Mouse (Mus musculus) small intestine, adult 2 months (tissue): ENCODE data around the gene Ano1. TPM values are rescaled to one million over a fixed set of nuclear protein-coding genes. Genes with fewer than 3 reads are reported as not detected.

Experiments used
- H3K27ac ChIP-seq: fragments of 200-500 bp; 2 replicates; pipeline ENCODE4 v1.5.1; 2012; ENCODE audit warnings: low read depth, low read length, control low read depth, inconsistent platforms; ENCODE audit not compliant: insufficient read depth
- H3K27me3 ChIP-seq: fragments of 200-500 bp; 2 replicates; pipeline ENCODE4 v1.6.1; 2012; ENCODE audit warnings: mild to moderate bottlenecking, moderate library complexity, low read length, inconsistent platforms; ENCODE audit not compliant: control insufficient read depth, insufficient read depth
- H3K36me3 ChIP-seq: fragments of 200-500 bp; 2 replicates; pipeline ENCODE4 v1.6.1; 2012; ENCODE audit warnings: mild to moderate bottlenecking, low read length, control low read depth, inconsistent platforms; ENCODE audit not compliant: control insufficient read depth, insufficient read depth
- H3K4me1 ChIP-seq: fragments of 200-500 bp; 2 replicates; pipeline ENCODE4 v1.6.1; 2012; ENCODE audit warnings: low read length, inconsistent platforms, mixed read lengths; ENCODE audit not compliant: control insufficient read depth, insufficient read depth, insufficient read length
- H3K4me3 ChIP-seq: fragments of 200-500 bp; 2 replicates; pipeline ENCODE4 v1.5.1; 2012; ENCODE audit warnings: low read depth, mild to moderate bottlenecking, control low read depth, inconsistent platforms, low read length, moderate library complexity
- CTCF ChIP-seq: fragments of 200-500 bp; IDR thresholded peaks from 2 replicates; pipeline ENCODE4 v1.5.1; 2012; ENCODE audit warnings: low read depth, mild to moderate bottlenecking, control low read depth, inconsistent platforms, low read length, moderate library complexity, mixed read lengths; ENCODE audit not compliant: insufficient replicate concordance, insufficient read length; ENCODE audit errors: extremely low read depth
- POLR2A ChIP-seq: fragments of 200-500 bp; IDR thresholded peaks from 2 replicates; pipeline ENCODE4 v1.6.1; 2012; ENCODE audit warnings: low read depth, mild to moderate bottlenecking, control low read depth, inconsistent platforms, low read length, moderate library complexity
- WGBS: fragments of 180-500 bp; shearing (Covaris S2); methylation state at CpG from one replicate; pipeline ENCODE4 v1.1.7; 2018; 5-methylcytosine and 5-hydroxymethylcytosine counted together
- polyA plus RNA-seq: library from polyadenylated mRNA; depleted of rRNA; stranded (reverse); fragments of >200 nt; gene quantifications from 2 replicates; pipeline ENCODE4 v1.2.3, GENCODE M21; 2012

Ano1 gene
- polyA plus RNA-seq, 1 experiment: 8.9 TPM

DNA sequence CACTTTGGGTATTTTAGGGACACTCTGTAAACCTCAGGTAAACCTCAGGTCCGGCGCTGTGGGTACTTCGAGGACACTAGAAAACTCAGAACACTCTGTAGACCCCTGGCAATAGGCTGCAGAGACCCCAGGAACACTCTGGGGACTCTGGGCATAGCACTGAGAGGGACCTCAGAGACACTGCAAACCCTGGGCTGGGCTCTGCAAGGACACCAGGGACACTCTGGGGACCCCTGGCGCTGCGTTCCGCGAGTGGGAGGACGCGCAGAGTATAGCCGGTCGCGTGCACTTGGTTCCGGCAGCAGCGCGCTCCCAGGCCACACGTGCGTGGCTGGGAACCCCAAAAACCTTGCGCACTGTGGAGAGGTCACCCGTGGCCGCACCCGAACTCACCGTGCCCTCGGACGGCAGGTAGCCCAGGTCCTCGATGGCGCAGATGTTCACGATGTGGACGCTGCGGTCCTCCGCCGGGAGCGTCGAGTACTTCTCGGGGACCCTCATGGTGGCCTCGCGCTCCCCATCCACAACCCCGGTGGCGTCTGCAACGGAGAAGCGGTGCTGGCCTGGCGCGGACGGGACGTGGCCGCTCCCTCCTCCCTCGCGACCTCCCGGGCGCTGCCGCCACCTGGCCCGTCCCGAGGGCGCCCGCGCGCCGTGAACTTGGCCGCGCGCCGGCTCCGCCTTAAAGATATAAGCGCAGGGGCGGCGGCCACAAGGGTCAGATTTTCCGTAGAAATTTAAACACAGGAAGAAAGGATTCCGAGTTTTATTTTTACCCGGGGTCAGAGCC lies 73.3 kb downstream of the Ano1 start:
- WGBS: 7% methylated on average over 68 of the region's 68 CpGs
- H3K27ac ChIP-seq: no peak overlapping the region
- no peak for TF ChIP-seq POLR2A
- TF ChIP-seq CTCF: no peak
- H3K36me3 ChIP-seq: no peaks in the 10 kb centered on the region
- H3K4me3 ChIP-seq: peak overlapping the region; percentile 62
- no peaks in the 10 kb centered on the region for H3K27me3 ChIP-seq
- H3K4me1 ChIP-seq: peaks cover 4% of the 10 kb centered on the region

DNA sequence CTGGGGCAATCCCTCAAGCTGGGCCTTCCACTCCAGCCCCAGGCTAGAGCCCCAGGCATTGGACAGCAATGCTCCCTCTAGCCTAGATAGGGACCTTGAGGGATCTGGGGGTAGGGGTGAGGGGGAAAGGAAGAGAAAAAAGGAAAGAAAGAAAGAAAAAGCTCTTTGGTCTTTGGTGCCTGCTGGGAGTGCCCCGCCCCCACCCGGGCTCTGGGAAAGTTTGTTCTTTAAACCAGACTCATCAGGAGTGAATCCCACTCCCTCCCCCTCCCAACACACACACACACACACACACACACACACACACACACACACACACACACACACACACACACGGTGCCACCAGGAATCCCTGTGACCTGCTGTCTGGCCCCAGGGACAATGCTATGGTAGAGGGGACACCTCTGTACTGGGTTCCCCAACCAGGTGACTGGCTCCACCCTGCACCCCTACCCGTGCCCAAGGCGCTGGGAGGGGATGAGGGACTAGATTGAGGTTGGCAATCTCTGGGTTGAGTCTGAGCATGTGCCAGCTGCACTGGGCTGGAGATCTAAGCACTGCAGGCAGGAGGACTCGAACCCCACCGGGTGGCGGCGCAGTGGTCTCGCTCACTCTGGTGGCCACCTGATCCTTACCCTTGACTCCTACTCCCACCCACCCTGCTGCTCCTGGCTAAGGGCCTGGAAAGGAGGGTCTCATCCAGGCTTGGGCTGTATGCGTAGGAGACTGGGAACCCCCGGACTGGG lies 74.3 kb downstream of the Ano1 start:
- H3K4me3 ChIP-seq: peak overlapping the region; percentile 62; the same call in 1 of the 2 replicates
- 68% methylated on average over 12 of the region's 12 CpGs for WGBS
- TF ChIP-seq POLR2A (no peak), CTCF (no peak)
- H3K27ac ChIP-seq: no peak overlapping the region
- peaks cover 4% of the 10 kb centered on the region for H3K4me1 ChIP-seq
- H3K27me3 ChIP-seq: no peaks in the 10 kb centered on the region
- no peaks in the 10 kb centered on the region for H3K36me3 ChIP-seq

DNA sequence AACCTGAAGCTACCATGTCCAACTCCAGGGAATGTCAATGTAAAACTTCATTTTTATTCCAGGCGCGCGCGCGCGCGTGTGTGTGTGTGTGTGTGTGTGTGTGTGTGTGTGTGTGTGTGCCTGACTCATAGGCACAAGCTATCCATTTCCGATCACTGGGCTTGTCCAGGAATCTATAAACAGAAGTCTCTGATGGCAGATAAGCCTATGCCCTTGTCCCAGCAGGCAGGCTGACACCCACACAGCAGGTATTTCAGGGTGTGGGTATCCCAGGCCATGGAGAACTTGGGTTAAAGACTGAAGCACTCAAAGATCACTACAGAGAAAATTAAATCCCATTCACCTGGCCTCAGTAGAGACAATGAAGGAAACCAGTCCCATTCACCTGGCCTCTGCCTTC lies 76.1 kb downstream of the Ano1 start:
- TF ChIP-seq CTCF (no peak), POLR2A (no peak)
- Histone ChIP-seq H3K27me3 (no peaks in the 10 kb centered on the region), H3K36me3 (no peaks in the 10 kb centered on the region), H3K4me3 (no peak overlapping the region), H3K4me1 (peaks cover 4% of the 10 kb centered on the region), H3K27ac (no peak overlapping the region)
- 89% methylated on average over 8 of the region's 8 CpGs for WGBS

DNA sequence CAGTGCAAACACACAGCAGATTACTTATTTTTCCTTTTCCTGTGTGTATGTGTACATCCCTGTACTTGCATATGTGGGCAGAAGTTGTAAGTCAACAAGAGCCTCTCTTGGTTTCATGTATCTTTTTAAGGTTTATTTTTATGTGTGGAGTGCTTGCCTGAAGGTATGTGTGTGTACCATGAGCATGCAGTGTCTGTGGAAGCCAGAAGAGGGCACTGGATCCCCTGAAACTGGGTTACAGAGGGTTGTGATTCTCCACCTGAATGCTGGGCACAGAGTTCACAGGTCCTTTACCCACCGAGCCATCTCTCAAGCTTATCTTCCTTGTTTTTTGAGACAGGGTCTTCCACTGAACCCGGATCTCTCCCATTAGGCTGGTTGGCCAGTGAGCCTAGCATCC lies 81.9 kb downstream of the Ano1 start:
- 90% methylated on average over 2 of the region's 2 CpGs for WGBS
- Histone ChIP-seq H3K4me1 (0 out of 2 replicates have a peak, but pooled peaks cover 2% of the 10 kb centered on the region), H3K27ac (no peak overlapping the region), H3K4me3 (no peak overlapping the region), H3K36me3 (no peaks in the 10 kb centered on the region), H3K27me3 (no peaks in the 10 kb centered on the region)
- no peak for TF ChIP-seq CTCF

DNA sequence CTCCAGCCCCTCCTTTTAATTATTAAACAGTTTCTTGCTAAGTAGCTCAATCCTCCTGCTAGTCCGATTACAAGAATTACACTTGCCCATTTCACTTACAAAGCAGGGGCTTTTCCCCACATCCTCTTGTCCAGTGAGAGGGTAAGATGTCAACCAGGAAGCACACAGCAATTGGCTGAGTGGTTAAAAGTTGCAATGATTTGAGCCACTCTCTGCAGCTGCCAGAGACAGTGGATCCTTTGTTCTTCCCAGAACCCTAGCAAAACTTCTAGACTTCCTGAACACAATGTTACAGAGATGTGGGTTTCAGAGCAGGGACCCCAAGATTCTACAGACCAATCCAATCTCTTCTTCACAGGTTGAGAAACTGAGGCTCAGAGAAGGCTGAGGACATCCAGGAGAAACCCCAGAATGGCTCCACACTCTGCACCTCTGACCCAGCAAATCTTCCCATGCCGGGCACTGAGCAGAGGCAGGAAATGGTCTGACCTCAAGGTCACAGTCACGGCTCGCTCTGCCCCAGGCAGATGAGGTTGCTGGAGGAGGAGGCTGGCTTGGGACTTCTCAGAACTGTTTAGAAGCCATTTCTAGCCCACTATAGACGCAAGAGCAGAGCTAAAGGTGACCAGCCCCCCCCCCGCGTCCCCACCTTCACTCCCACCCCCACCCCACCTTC lies 83.0 kb downstream of the Ano1 start:
- Histone ChIP-seq H3K4me3 (no peak overlapping the region), H3K36me3 (no peaks in the 10 kb centered on the region), H3K27me3 (no peaks in the 10 kb centered on the region), H3K27ac (no peak overlapping the region), H3K4me1 (0 out of 2 replicates have a peak, but pooled peaks cover 2% of the 10 kb centered on the region)
- 17% methylated on average over 5 of the region's 7 CpGs for WGBS
- TF ChIP-seq POLR2A (no peak), CTCF (no peak)

DNA sequence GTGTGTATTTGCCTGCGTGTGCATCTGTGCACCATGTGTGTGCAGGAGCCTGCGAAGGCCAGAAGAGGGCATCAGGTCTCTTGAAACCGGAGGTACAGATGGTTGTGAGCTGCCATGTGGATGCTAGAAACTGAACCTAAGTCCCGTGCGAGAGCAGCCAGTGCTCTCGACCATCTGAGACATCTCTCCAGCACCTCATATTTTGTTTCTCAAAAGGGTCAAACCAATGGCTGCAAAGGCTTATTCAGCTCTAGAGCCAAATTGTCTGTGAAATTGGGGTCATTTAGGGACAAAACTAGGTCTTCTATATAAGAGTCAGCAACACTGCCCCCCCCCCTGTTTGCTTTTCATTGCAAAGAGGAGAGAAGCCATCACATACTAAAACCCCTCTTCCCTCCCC lies 84.7 kb downstream of the Ano1 start:
- Histone ChIP-seq H3K27me3 (no peaks in the 10 kb centered on the region), H3K4me3 (no peak overlapping the region), H3K36me3 (no peaks in the 10 kb centered on the region), H3K27ac (no peak overlapping the region), H3K4me1 (0 out of 2 replicates have a peak, but pooled peaks cover 2% of the 10 kb centered on the region)
- 93% methylated on average over 6 of the region's 6 CpGs for WGBS
- TF ChIP-seq POLR2A (no peak), CTCF (no peak)

DNA sequence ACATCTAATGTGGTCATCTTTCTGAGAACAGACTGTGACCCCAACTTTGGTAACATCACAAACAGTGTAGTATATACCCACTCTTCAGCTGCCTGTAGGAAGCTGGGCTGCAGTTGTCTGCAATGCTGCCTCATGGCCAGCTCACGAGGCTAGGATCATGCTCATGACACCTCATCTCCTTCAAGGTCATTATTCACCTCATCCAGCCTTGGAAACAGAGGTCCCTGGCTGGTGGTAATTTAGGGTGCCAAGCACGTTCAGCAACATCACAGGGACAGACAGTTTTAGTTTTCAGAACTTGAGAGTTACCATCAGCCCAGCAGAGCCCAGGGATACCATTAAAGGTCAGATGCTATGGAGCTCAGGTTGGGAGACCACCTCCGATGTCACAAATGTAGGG lies 86.2 kb downstream of the Ano1 start:
- no peaks in the 10 kb centered on the region for H3K36me3 ChIP-seq
- no peak overlapping the region for H3K4me3 ChIP-seq
- H3K4me1 ChIP-seq: 0 out of 2 replicates have a peak, but pooled peaks cover 2% of the 10 kb centered on the region
- no peaks in the 10 kb centered on the region for H3K27me3 ChIP-seq
- no peak for TF ChIP-seq CTCF
- no peak for TF ChIP-seq POLR2A
- H3K27ac ChIP-seq: no peak overlapping the region
- WGBS: 86% methylated on average over 3 of the region's 3 CpGs
